Mouse (Mus musculus): ENCODE measurements around the gene Olfr1023.

Olfr1023 gene

GRCm38 (mm10) chr2:85885340-85885739, at the start of gene Olfr1023:
Gene Olfr1023 (plus strand): TSS chr2:85885640.
- no peak for DNase-seq

DNA sequence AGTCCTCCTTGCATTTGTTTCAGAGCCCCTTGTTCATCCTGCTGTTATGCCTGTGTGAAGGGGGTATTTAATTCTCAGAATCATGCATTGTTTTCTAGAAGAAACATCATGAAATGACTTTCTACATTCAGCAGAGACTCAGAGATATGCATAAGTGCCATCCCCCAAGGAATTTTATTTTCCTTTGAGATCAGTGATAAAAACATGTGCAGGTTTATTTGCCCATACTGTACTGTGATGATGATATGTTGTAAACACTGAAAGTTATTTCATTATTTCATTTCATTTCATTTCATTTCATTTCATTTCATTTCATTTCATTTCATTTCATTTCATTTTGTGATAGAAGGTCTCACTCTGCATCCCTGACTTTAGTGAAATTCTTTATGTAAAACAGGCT, 40.1 kb upstream of the Olfr1023 start, which contains the start of gene Olfr1019:
TSS of gene Olfr1019 (minus strand) at position 101 of the 400 bp plus-strand sequence.
- DNase-seq, result no peak

- no peak for DNase-seq
These were observed 38.7 kb upstream of the Olfr1023 start, which contains the start of gene Olfr1020 for GRCm38 (mm10) chr2:85846730-85847129. Gene Olfr1020 (plus strand): TSS chr2:85847030.

DNA sequence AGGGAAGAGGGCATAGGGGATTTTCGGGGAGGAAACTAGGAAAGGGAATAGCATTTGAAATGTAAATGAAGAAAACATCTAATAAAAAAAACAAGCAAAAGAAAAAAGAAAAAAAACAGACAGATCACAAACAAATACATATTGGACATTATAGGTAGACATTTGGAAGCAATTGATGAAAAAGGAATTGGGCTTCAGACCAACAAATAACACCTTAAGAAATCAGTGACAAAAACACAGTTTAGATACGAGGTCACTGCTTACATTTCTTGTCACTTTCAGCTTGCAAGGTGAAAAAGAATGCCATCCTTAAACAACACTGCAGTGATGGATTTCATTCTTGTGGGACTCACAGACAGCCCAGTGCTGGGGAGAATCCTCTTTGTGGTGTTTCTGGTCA, 17.1 kb upstream of the Olfr1023 start, which contains the start of gene Olfr1022:
TSS of gene Olfr1022 (plus strand) at position 301 of the 400 bp plus-strand sequence.
- no peak for DNase-seq

GRCm38 (mm10) chr2:85904952-85905351, 19.5 kb downstream of the Olfr1023 start, which contains the start of gene Olfr1024:
Gene Olfr1024 (minus strand): TSS chr2:85905052.
- no peak for DNase-seq

DNA sequence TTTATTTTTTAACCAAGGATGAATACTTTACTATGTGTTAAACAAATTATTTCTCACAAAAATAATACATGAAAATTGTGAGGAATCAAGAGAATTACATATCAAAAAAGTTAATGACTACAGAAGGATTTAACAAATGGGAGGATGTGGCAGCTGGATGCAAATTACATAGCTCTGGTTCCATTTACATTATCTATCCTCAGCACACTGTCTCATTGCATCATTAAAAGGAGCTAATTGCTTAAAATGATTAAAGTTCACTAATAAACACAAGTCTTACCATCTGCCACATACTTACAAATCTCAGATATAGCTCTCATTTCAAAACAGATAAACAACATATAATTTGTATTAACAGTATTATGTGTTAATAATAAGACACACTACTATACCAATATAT, 27.8 kb downstream of the Olfr1023 start:
- no peak for DNase-seq

DNA sequence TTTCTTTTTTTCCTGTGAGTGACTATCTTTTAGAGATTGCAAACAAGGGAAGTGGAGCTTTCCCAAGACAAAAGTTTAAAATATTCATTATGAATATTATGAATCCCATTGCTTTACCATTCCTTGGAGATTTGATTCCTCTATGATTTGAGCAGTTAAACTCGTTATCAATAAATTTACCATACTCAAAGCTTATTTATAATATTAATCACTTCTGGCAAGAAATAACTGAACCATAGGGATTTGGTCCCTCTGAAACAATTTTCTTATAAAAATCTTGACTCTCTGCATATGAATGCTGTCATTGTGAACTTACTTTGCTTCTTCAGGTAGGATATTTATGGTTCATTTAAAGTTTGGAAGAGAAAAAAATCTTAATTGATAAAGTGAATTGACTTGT, 29.5 kb downstream of the Olfr1023 start, which contains the start of gene Olfr1025-ps1:
TSS of gene Olfr1025-ps1 (plus strand) at position 301 of the 400 bp plus-strand sequence.
- DNase-seq, result no peak

DNA sequence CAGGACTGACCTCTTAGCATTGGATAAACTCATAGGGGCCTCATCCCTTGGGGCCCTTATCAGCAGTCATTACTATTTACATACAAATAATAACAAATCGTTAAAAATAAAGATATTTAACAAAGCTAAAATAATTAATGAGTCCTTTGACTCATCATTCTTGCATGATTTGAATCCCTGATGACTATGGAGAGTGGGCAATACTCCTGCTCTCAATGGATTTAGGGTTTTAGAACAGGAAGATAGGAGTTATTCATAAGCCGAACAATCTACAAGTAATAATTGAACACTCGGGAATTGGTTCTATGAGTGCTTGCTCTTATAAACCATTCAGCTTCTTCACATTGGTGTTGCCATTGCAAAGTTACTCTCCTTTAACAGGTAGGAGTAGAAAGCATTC, 35.8 kb downstream of the Olfr1023 start, which contains the start of gene Olfr1026:
TSS of gene Olfr1026 (plus strand) at position 301 of the 400 bp plus-strand sequence.
- no peak for DNase-seq
